Mouse (Mus musculus) brain, embryonic 14.5 days (tissue): ENCODE data around the gene Whamm.
A peak's percentile ranks its signal among the peaks of the same experiment; 100 is the strongest.

Experiments used
- CTCF ChIP-seq: fragments of 200-500 bp; IDR thresholded peaks from 2 replicates; pipeline ENCODE4 v1.5.1; 2012; ENCODE audit warnings: inconsistent platforms, mild to moderate bottlenecking, moderate library complexity, borderline replicate concordance; ENCODE audit not compliant: insufficient read depth, insufficient read length; ENCODE audit errors: extremely low read depth
- POLR2A ChIP-seq: fragments of 200-500 bp; IDR thresholded peaks from 2 replicates; pipeline ENCODE4 v1.6.1; 2012; ENCODE audit warnings: mild to moderate bottlenecking, inconsistent platforms, borderline replicate concordance; ENCODE audit not compliant: poor library complexity, insufficient read depth, insufficient read length, severe bottlenecking; ENCODE audit errors: extremely low read depth

GRCm38 (mm10) chr7:81570752-81571107 lies 336 bp upstream of the Whamm start:
- no peak for TF ChIP-seq POLR2A
- peak; percentile 16; the same call in 1 of the 2 replicates for TF ChIP-seq CTCF
